Mouse (Mus musculus): ENCODE measurements around the gene Eef2kmt.
"Not testable (repeated sequence)": the region's sequence is repeated elsewhere in the genome, so short reads cannot be mapped to it uniquely, and the experiment has no call there.

Eef2kmt gene

GRCm38 (mm10) chr16:5255779-5256496 is at the start of gene Eef2kmt:
Gene Eef2kmt, minus strand, starts transcription at chr16:5255983.
- DNase-seq (ENCODE audit: low spot score in 2 of 2): peak; percentile 90 to 95

- no peak for DNase-seq (ENCODE audit: low spot score in 2 of 2)
Measured at GRCm38 (mm10) chr16:5295238-5295637, 39.5 kb upstream of the Eef2kmt start.

- DNase-seq (ENCODE audit: low spot score in 2 of 2): no peak
Measured at GRCm38 (mm10) chr16:5285376-5285775, 29.6 kb upstream of the Eef2kmt start.

- no peak for DNase-seq (ENCODE audit: low spot score in 2 of 2)
Measured at GRCm38 (mm10) chr16:5282686-5283085, 26.9 kb upstream of the Eef2kmt start.

- DNase-seq (ENCODE audit: low spot score in 2 of 2): no peak
Measured at GRCm38 (mm10) chr16:5279571-5280222, 23.9 kb upstream of the Eef2kmt start.

GRCm38 (mm10) chr16:5272371-5272770 is 16.6 kb upstream of the Eef2kmt start:
- DNase-seq (ENCODE audit: low spot score in 2 of 2): no peak

GRCm38 (mm10) chr16:5271411-5272035 is 15.7 kb upstream of the Eef2kmt start:
- DNase-seq (ENCODE audit: low spot score in 2 of 2): no peak

GRCm38 (mm10) chr16:5263926-5264325 is 8.1 kb upstream of the Eef2kmt start:
- DNase-seq (ENCODE audit: low spot score in 2 of 2): no peak

- no peak for DNase-seq (ENCODE audit: low spot score in 2 of 2)
Measured at GRCm38 (mm10) chr16:5263156-5263555, 7.4 kb upstream of the Eef2kmt start.

GRCm38 (mm10) chr16:5255081-5255740 is 572 bp downstream of the Eef2kmt start:
- no peak for DNase-seq (ENCODE audit: low spot score in 2 of 2)

- peak in 1 of 2 experiments; percentile 46 for DNase-seq (ENCODE audit: low spot score in 2 of 2)
Measured at GRCm38 (mm10) chr16:5254346-5255025, 1.3 kb downstream of the Eef2kmt start.

- no peak for DNase-seq (ENCODE audit: low spot score in 2 of 2)
Measured at GRCm38 (mm10) chr16:5252260-5252659, 3.5 kb downstream of the Eef2kmt start.

- no peak for DNase-seq (ENCODE audit: low spot score in 2 of 2)
Measured at GRCm38 (mm10) chr16:5250891-5251290, 4.9 kb downstream of the Eef2kmt start.

GRCm38 (mm10) chr16:5244411-5244810 is 11.4 kb downstream of the Eef2kmt start:
- peak in 1 of 2 experiments; percentile 43 for DNase-seq (ENCODE audit: low spot score in 2 of 2)

GRCm38 (mm10) chr16:5242882-5243281 is 12.9 kb downstream of the Eef2kmt start:
- DNase-seq (ENCODE audit: low spot score in 2 of 2): no peak

GRCm38 (mm10) chr16:5242355-5242754 is 13.4 kb downstream of the Eef2kmt start:
- no peak for DNase-seq (ENCODE audit: low spot score in 2 of 2)

GRCm38 (mm10) chr16:5233418-5234313 is 22.1 kb downstream of the Eef2kmt start, which contains the start of gene Alg1:
Gene Alg1, plus strand, starts transcription at chr16:5233621.
- DNase-seq (ENCODE audit: low spot score in 2 of 2): peak; percentile 84 to 88

- no peak for DNase-seq (ENCODE audit: low spot score in 2 of 2)
Measured at GRCm38 (mm10) chr16:5232982-5233381, 22.8 kb downstream of the Eef2kmt start.

GRCm38 (mm10) chr16:5228103-5228502 is 27.7 kb downstream of the Eef2kmt start:
- not testable (repeated sequence) for DNase-seq (ENCODE audit: low spot score in 2 of 2)

GRCm38 (mm10) chr16:5227501-5227900 is 28.3 kb downstream of the Eef2kmt start:
- DNase-seq (ENCODE audit: low spot score in 2 of 2): not testable (repeated sequence)

Measured in frontal cortex, postnatal 25 days (tissue).